Mouse (Mus musculus): Measurements from ENCODE around the gene Snapc5. TPM values are rescaled to one million over a fixed set of nuclear protein-coding genes. Genes with fewer than 3 reads are reported as not detected.

Snapc5 gene
- polyA plus RNA-seq, 1 experiment = 35.4 TPM

Other genes starting within 250 kb of the Snapc5 start
- gene Smad6, start 157.2 kb upstream of the Snapc5 start, polyA plus RNA-seq (2012; rRNA removed) = 3.1 TPM in 2 replicates
- 0.08 and 0.22 TPM in 2 replicates for gene Lctl, start 62.1 kb upstream of the Snapc5 start, polyA plus RNA-seq (2012; rRNA removed)
- gene Zwilch, start 6.2 kb upstream of the Snapc5 start, polyA plus RNA-seq (2012; rRNA removed) = 6.2 and 7.1 TPM in 2 replicates
- gene Rpl4, start 5.9 kb upstream of the Snapc5 start, polyA plus RNA-seq (2012; rRNA removed) = 536 and 611 TPM in 2 replicates
- gene Uchl4, start 55.9 kb downstream of the Snapc5 start, polyA plus RNA-seq (2012; rRNA removed) = 0.22 and 0.29 TPM in 2 replicates
- 261 and 265 TPM in 2 replicates for gene Map2k1, start 74.4 kb downstream of the Snapc5 start, polyA plus RNA-seq (2012; rRNA removed)
- 40.5 and 42.0 TPM in 2 replicates for gene Tipin, start 102.3 kb downstream of the Snapc5 start, polyA plus RNA-seq (2012; rRNA removed)
- gene Dis3l, start 162.0 kb downstream of the Snapc5 start, polyA plus RNA-seq (2012; rRNA removed) = 23.0 and 24.1 TPM in 2 replicates
- 7.3 and 8.0 TPM in 2 replicates for gene Megf11, start 206.4 kb downstream of the Snapc5 start, polyA plus RNA-seq (2012; rRNA removed)